Mouse (Mus musculus) cortical plate, adult 2 months (tissue): ENCODE results near the gene Ctxn1.

Experiments
- CTCF ChIP-seq: fragments of 200-500 bp; IDR thresholded peaks from 2 replicates; pipeline ENCODE4 v1.5.1; 2011; ENCODE audit warnings: mild to moderate bottlenecking, control low read depth, low read length; ENCODE audit not compliant: insufficient read depth; ENCODE audit errors: extremely low read depth
- POLR2A ChIP-seq: fragments of 200-500 bp; IDR thresholded peaks from 2 replicates; pipeline ENCODE4 v1.6.1; 2011; ENCODE audit warnings: mild to moderate bottlenecking, low read length, control low read depth; ENCODE audit not compliant: insufficient read depth; ENCODE audit errors: extremely low read depth

DNA sequence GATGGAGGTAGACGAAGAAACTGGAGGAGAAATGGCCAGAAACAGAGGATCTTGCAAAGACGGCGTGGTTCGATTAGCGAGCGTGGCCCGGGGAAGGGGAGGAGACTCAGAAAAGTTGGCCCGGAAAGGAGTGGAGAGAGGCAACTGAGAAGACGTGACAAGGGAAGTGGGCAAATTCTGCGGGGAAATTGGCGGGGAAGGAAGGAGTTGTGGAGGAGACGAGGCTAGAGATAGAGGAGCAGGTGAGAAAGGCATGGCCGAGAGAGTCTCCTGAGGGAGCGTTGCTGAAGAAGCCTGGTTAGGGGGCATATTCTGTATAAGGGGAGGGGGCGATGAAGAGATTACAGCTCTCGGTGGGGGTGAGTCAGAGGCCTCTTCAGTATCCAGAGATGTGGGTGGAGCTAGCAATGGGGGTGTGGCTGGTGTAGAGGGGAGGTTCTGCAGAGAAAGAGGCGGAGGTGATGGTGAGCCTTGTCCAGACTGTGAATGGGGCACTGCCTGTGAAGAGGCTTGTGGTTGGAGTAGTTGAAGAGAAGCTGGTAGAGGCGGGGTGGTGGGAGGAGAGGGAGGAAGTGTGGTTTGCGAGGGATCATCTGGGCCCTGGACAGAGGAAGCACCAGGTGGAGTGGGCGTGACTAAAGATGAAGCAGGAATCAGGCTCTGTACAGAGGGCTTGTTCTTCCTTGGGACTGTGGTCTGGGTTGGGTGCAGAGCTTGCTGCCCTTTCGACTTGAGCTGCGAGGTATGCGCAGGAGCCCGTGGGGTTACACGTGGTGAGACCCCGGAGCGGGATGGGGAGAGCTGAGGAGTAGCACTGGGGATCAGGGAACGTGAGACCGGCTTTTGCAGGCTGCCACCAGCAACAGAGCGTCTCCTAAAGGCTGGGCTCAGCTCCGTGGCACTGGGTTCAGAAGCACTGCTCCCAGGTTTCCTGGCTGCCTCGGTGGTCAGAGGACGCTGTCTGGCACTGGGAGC, 44.8 kb downstream of the Ctxn1 start:
- TF ChIP-seq CTCF = no peak
- no peak for TF ChIP-seq POLR2A
